Mouse (Mus musculus) mesoderm, embryonic 11.5 days (tissue): Measurements from ENCODE around the gene Zfp386.
"Not testable (repeated sequence)": the region's sequence is repeated elsewhere in the genome, so short reads cannot be mapped to it uniquely, and the experiment has no call there.

Source experiments
- DNase-seq: peaks from one replicate; pipeline ENCODE4 v3.0.0-alpha.2; 2012; ENCODE audit warnings: low read depth, low spot score

The Zfp386 gene

GRCm38 (mm10) chr12:116047440-116048377 is at the start of gene Zfp386:
Zfp386 (plus strand) TSS chr12:116047724.
- peak; percentile 98 for DNase-seq

- not testable (repeated sequence) for DNase-seq
Measured at GRCm38 (mm10) chr12:115999784-116000183, 47.7 kb upstream of the Zfp386 start.

GRCm38 (mm10) chr12:116002946-116003345 is 44.6 kb upstream of the Zfp386 start:
- DNase-seq = not testable (repeated sequence)

GRCm38 (mm10) chr12:116010812-116011211 is 36.7 kb upstream of the Zfp386 start:
- DNase-seq = no peak

GRCm38 (mm10) chr12:116028095-116028494 is 19.4 kb upstream of the Zfp386 start:
- peak; percentile 36 for DNase-seq

GRCm38 (mm10) chr12:116035346-116035745 is 12.2 kb upstream of the Zfp386 start:
- no peak for DNase-seq

GRCm38 (mm10) chr12:116044785-116045184 is 2.7 kb upstream of the Zfp386 start:
- DNase-seq = no peak

- peak; percentile 28 for DNase-seq
Measured at GRCm38 (mm10) chr12:116048766-116049165, 1.2 kb downstream of the Zfp386 start.

GRCm38 (mm10) chr12:116049236-116049635 is 1.7 kb downstream of the Zfp386 start:
- no peak for DNase-seq

GRCm38 (mm10) chr12:116049701-116050100 is 2.2 kb downstream of the Zfp386 start:
- no peak for DNase-seq

- no peak for DNase-seq
Measured at GRCm38 (mm10) chr12:116054342-116054741, 6.8 kb downstream of the Zfp386 start.

- DNase-seq = no peak
Measured at GRCm38 (mm10) chr12:116056112-116056511, 8.6 kb downstream of the Zfp386 start.

GRCm38 (mm10) chr12:116061561-116062193 is 14.2 kb downstream of the Zfp386 start:
- no peak for DNase-seq

- no peak for DNase-seq
Measured at GRCm38 (mm10) chr12:116062194-116062583, 14.7 kb downstream of the Zfp386 start.

GRCm38 (mm10) chr12:116063020-116063419 is 15.5 kb downstream of the Zfp386 start:
- DNase-seq = no peak

GRCm38 (mm10) chr12:116071023-116071422 is 23.5 kb downstream of the Zfp386 start:
- peak; percentile 49 for DNase-seq

- peak; percentile 70 for DNase-seq
Measured at GRCm38 (mm10) chr12:116077074-116077854, 29.7 kb downstream of the Zfp386 start, which contains the start of gene Vipr2. Vipr2 (plus strand) TSS chr12:116077726.

- no peak for DNase-seq
Measured at GRCm38 (mm10) chr12:116077855-116078366, 30.4 kb downstream of the Zfp386 start.

GRCm38 (mm10) chr12:116083125-116083524 is 35.6 kb downstream of the Zfp386 start:
- no peak for DNase-seq

- DNase-seq = no peak
Measured at GRCm38 (mm10) chr12:116084294-116084693, 36.8 kb downstream of the Zfp386 start.

- no peak for DNase-seq
Measured at GRCm38 (mm10) chr12:116086951-116087600, 39.6 kb downstream of the Zfp386 start.
